Mouse (Mus musculus) 3134 (cell line): ENCODE data around the gene Stx3.

Experiments used
- DNase-seq: peaks from one replicate; pipeline ENCODE4 v3.0.0-alpha.2; 2011; ENCODE audit warnings: low spot score; ENCODE audit not compliant: insufficient read length; ENCODE audit errors: extremely low read depth

Stx3 gene

DNA sequence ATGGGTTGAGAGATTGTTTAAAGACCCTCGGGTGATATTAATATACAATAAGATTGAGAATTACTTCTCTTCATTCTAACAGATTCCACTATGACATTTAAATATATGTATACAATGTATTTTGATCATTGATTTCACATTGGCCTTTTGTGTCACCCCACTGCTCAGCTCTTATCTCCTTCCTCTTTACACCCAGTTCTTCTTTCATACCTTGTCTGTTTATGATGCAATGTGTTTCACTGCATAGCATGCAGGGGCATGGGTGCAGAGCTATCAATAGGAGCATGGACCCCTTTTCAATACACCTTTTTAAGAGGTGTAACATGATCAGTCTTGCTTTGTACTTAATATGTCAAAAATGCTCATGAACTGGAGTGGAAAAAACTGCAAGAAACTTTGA lies 88.9 kb downstream of the Stx3 start:
- DNase-seq = no peak

DNA sequence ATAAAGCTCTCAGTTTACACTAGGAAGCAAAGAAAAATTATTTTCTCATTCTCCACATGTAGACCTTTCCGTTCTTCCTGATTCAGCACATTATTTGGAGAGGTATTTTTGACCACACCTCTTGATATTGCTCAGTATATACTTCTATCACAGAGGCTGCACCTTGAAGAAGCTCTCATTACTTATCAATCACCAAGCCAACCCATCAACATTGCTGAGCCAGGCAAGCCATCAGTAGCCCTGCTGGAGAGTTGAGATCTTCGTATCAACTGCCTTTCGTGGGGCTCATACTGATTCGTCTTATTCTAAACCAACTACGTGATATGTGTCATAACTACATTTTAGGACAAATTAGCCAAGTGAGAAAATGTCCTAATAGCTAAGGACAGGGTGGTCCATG lies 91.9 kb downstream of the Stx3 start:
- no peak for DNase-seq

GRCm38 (mm10) chr19:11725915-11726314 lies 93.3 kb downstream of the Stx3 start:
- DNase-seq = no peak
